8 mouse cellular contexts compared by ENCODE assay signal in the genomic region with DNA sequence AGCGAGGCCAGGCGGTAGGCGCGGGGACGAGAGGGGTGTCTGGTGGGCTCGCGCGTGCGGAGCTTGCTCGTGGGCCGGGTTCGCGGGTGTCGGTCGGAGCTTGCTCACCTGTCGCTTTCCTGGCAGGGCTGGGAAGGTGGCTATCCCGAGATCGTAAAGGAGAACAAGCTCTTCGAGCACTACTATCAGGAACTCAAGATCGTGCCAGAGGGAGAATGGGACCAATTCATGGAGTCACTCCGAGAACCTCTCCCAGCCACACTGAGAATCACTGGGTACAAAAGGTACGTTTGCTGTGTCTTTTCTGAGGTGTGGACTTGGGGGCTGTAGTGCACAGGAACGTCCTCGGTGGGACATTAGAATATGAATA. TPM values are rescaled to one million over a fixed set of nuclear protein-coding genes. Genes with fewer than 3 reads are reported as not detected.
DNase-seq lines count a peak whose midpoint lies in the region; ATAC-seq and TF ChIP-seq lines count a peak whose summit lies in the region.

No protein-coding gene starts in this region.

- no peak for DNase-seq in gastrocnemius, adult 2 months
- no peak for DNase-seq in gastrocnemius, postnatal 4 days (ENCODE audit: low spot score in 2 of 2)
- peak; percentile 12 for DNase-seq in 416B (ENCODE audit: low read depth)
- no peak for DNase-seq in liver, embryonic 13.5 days
- no peak for DNase-seq in right cerebral cortex, adult 2 months (ENCODE audit: low spot score in 2 of 2)
- DNase-seq in frontal cortex, postnatal 36 days (ENCODE audit: low spot score in 2 of 2) = no peak

- H3K4me1 ChIP-seq in embryonic facial prominence, embryonic 15.5 days = peaks cover 10% of the 10 kb centered on the region
- H3K4me1 ChIP-seq in liver, embryonic 13.5 days (replicated peaks) = peaks cover 29% of the 10 kb centered on the region

- ATAC-seq in embryonic facial prominence, embryonic 15.5 days (ENCODE audit: insufficient number of reproducible peaks, low FRiP score, low TSS enrichment, low read depth) = no peak
- no peak for ATAC-seq in liver, embryonic 13.5 days (ENCODE audit: low read depth)
- ATAC-seq in erythroid progenitor cell, adult 5-6 weeks (replicated peaks; ENCODE audit: low FRiP score, poor library complexity, severe bottlenecking) = no peak

- H3K9me3 ChIP-seq in embryonic facial prominence, embryonic 15.5 days (replicated peaks) = no peaks in the 10 kb centered on the region
- H3K9me3 ChIP-seq in liver, embryonic 13.5 days (replicated peaks) = no peaks in the 10 kb centered on the region

- no peaks in the 10 kb centered on the region for H3K27me3 ChIP-seq in embryonic facial prominence, embryonic 15.5 days
- peaks cover 7% of the 10 kb centered on the region; the same call in 1 of the 2 replicates for H3K27me3 ChIP-seq in liver, embryonic 13.5 days

- H3K9ac ChIP-seq in embryonic facial prominence, embryonic 15.5 days = peak overlapping the region; percentile 90
- peak overlapping the region; percentile 86 for H3K9ac ChIP-seq in liver, embryonic 13.5 days

- peak overlapping the region; percentile 98 for H3K4me2 ChIP-seq in embryonic facial prominence, embryonic 15.5 days (replicated peaks)
- peak overlapping the region; percentile 98 for H3K4me2 ChIP-seq in liver, embryonic 13.5 days

- no peak for TF ChIP-seq CTCF in gastrocnemius, adult 2 months (IDR thresholded peaks at IDR 0.05)

- intact Hi-C loops in gastrocnemius, adult 2 months (cut with DNase I) = loop anchor here (5.0 kb wide), 1 partner anchor 1030 kb away; the partner anchor contains the start of genes Fastkd3 and Mtrr

- WGBS in embryonic facial prominence, embryonic 15.5 days = 0% methylated on average over 24 of the region's 24 CpGs
- 1% methylated on average over 24 of the region's 24 CpGs for WGBS in liver, embryonic 13.5 days (ENCODE audit: insufficient replicate concordance)

- peaks cover 29% of the 10 kb centered on the region for H3K36me3 ChIP-seq in embryonic facial prominence, embryonic 15.5 days
- H3K36me3 ChIP-seq in liver, embryonic 13.5 days = peaks cover 39% of the 10 kb centered on the region

- peak overlapping the region; percentile 97 for H3K27ac ChIP-seq in gastrocnemius, adult 2 months
- peak overlapping the region; percentile 66; the same call in 1 of the 2 replicates for H3K27ac ChIP-seq in embryonic facial prominence, embryonic 15.5 days (replicated peaks)
- H3K27ac ChIP-seq in liver, embryonic 13.5 days = peak overlapping the region; percentile 44; the same call in 1 of the 2 replicates

- peak overlapping the region; percentile 100 for H3K4me3 ChIP-seq in gastrocnemius, adult 2 months
- peak overlapping the region; percentile 99 for H3K4me3 ChIP-seq in embryonic facial prominence, embryonic 15.5 days (replicated peaks)
- peak overlapping the region; percentile 96 for H3K4me3 ChIP-seq in liver, embryonic 13.5 days (replicated peaks)

RNA-seq across cellular contexts. Expression of gene Srd5a1, which starts 0.9 kb away (rescaled TPM):
- total RNA-seq in gastrocnemius, adult 2 months (2021) = under 1 TPM in 1 of 2 experiments, not detected in 1; 0.33 TPM
- total RNA-seq in gastrocnemius, postnatal 4 days (2021) = 1 to 10 TPM; 3.3 to 3.8 TPM
- polyA plus RNA-seq in embryonic facial prominence, embryonic 15.5 days (2015; fragmentation: Nextera tagmentation; extraction: Ambion mirVana) = 33.0 and 35.1 TPM in 2 replicates
- polyA plus RNA-seq in liver, embryonic 13.5 days (2015; fragmentation: Nextera tagmentation; extraction: Ambion mirVana) = 4.7 TPM in 2 replicates
- 2.1 and 2.2 TPM in 2 replicates for total RNA-seq in erythroid progenitor cell, adult 5-6 weeks (2015; ENCODE audit: low replicate concordance)
- not detected in 2 replicates for total RNA-seq in erythroid progenitor cell, adult 5-6 weeks (2017; ENCODE audit: low replicate concordance)

Comparison
In these comparisons a context has a peak if more than half of its experiments do, and no peak if none do; other contexts are left out.
1. H3K27ac ChIP-seq: peak in every context shown above with its lines; median percentile 97 in gastrocnemius, adult 2 months; 66 in embryonic facial prominence, embryonic 15.5 days; 44 in liver, embryonic 13.5 days.